Mouse (Mus musculus) small intestine, adult 2 months (tissue): ENCODE measurements at regions not wholly inside any gene's neighbourhood (a gene's known extent, or its start where the extent isn't known, plus 50 kb on each side); places are given as distances from the start of the nearest gene placed in this dataset.

ENCODE experiments used
- H3K27ac ChIP-seq: fragments of 200-500 bp; 2 replicates; pipeline ENCODE4 v1.5.1; 2012; ENCODE audit warnings: low read depth, low read length, control low read depth, inconsistent platforms; ENCODE audit not compliant: insufficient read depth
- H3K27me3 ChIP-seq: fragments of 200-500 bp; 2 replicates; pipeline ENCODE4 v1.6.1; 2012; ENCODE audit warnings: mild to moderate bottlenecking, moderate library complexity, low read length, inconsistent platforms; ENCODE audit not compliant: control insufficient read depth, insufficient read depth
- H3K36me3 ChIP-seq: fragments of 200-500 bp; 2 replicates; pipeline ENCODE4 v1.6.1; 2012; ENCODE audit warnings: mild to moderate bottlenecking, low read length, control low read depth, inconsistent platforms; ENCODE audit not compliant: control insufficient read depth, insufficient read depth
- H3K4me1 ChIP-seq: fragments of 200-500 bp; 2 replicates; pipeline ENCODE4 v1.6.1; 2012; ENCODE audit warnings: low read length, inconsistent platforms, mixed read lengths; ENCODE audit not compliant: control insufficient read depth, insufficient read depth, insufficient read length
- H3K4me3 ChIP-seq: fragments of 200-500 bp; 2 replicates; pipeline ENCODE4 v1.5.1; 2012; ENCODE audit warnings: low read depth, mild to moderate bottlenecking, control low read depth, inconsistent platforms, low read length, moderate library complexity
- CTCF ChIP-seq: fragments of 200-500 bp; IDR thresholded peaks from 2 replicates; pipeline ENCODE4 v1.5.1; 2012; ENCODE audit warnings: low read depth, mild to moderate bottlenecking, control low read depth, inconsistent platforms, low read length, moderate library complexity, mixed read lengths; ENCODE audit not compliant: insufficient replicate concordance, insufficient read length; ENCODE audit errors: extremely low read depth
- POLR2A ChIP-seq: fragments of 200-500 bp; IDR thresholded peaks from 2 replicates; pipeline ENCODE4 v1.6.1; 2012; ENCODE audit warnings: low read depth, mild to moderate bottlenecking, control low read depth, inconsistent platforms, low read length, moderate library complexity
- WGBS: fragments of 180-500 bp; shearing (Covaris S2); methylation state at CpG from one replicate; pipeline ENCODE4 v1.1.7; 2018; 5-methylcytosine and 5-hydroxymethylcytosine counted together

DNA sequence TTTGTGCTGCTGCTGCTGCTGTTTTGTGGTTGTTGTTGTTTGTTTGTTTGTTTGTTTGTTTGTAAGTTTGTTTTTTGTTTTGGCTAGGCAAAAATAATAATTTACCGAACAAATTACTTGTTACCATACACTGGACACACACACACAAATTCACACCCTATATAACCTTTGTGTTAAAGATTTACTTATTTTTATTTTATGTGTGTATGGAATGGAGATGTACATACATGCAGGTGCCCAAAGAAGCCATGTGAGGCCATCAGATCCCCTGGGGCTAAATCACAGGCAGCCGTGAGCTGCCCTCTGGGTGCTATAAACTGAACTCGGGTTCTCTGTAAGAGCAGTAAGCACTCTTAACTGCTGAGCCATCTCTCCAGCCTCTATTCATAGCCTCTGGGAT is 56.0 kb downstream of the Pttg1 start:
- Histone ChIP-seq H3K27ac (no peak overlapping the region), H3K27me3 (no peaks in the 10 kb centered on the region), H3K4me1 (no peaks in the 10 kb centered on the region), H3K36me3 (no peaks in the 10 kb centered on the region), H3K4me3 (no peak overlapping the region)
- no peak for TF ChIP-seq CTCF
- no peak for TF ChIP-seq POLR2A
- WGBS = 74% methylated on average over 3 of the region's 3 CpGs

GRCm38 (mm10) chr11:43368346-43368745 is 57.7 kb downstream of the Pttg1 start:
- Histone ChIP-seq H3K27ac (no peak overlapping the region), H3K4me3 (no peak overlapping the region)
- WGBS = 57% methylated on average over 1 of the region's 1 CpGs

GRCm38 (mm10) chr11:43361858-43362257 is 64.2 kb downstream of the Pttg1 start:
- Histone ChIP-seq H3K36me3 (no peaks in the 10 kb centered on the region), H3K27ac (no peak overlapping the region), H3K4me1 (no peaks in the 10 kb centered on the region), H3K27me3 (no peaks in the 10 kb centered on the region), H3K4me3 (no peak overlapping the region)
- 73% methylated on average over 13 of the region's 13 CpGs for WGBS
- no peak for TF ChIP-seq POLR2A
- TF ChIP-seq CTCF = no peak

More at GRCm38 (mm10) chr11:43368346-43368745, 57.7 kb downstream of the Pttg1 start:
- Histone ChIP-seq H3K4me1 (no peaks in the 10 kb centered on the region), H3K36me3 (no peaks in the 10 kb centered on the region), H3K27me3 (no peaks in the 10 kb centered on the region)
- TF ChIP-seq POLR2A = no peak
- TF ChIP-seq CTCF = no peak

DNA sequence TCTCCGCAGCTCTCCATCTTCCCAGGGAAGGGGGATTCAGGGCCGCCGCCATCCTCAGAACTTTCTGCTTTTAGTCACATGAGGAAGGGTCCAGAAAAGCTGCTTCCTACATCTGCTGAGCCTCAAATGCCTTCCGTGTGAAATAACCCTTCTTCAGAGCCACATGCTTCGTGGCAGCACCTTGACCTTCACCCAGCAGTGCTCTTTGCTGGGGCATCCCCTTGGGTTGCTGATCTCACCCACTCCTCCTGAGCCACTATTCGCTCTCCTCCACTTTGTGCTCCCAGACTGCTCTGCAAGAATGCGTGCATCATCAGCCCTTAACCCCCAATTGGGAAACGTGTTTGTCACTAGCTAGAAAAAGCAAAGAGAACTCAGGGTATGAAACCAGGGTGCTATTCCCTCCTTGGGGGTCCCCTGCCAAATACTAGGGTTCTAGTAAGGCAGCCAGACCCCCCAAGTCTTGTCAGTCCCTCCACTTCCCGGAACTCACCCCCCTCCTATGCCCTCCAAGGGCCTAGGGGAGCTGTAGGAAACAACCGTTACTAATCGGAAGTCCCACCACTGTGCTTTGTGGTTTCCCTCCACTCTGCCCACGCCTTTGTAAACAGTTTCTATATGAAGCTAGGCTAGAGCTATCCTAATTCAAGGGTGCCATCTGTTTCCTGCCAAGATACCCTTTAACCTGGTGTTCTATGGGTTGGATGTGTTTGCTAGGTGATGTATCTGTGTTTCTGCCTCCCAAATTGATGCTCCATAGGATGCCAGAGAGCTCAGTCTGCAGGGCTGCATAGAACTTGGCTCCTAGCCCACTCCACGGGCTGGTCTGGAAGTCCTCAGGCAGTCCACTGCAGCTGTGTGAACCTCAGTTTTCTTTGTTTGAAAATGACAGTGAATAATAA is 67.4 kb downstream of the Pttg1 start:
- H3K27me3 ChIP-seq = no peaks in the 10 kb centered on the region
- no peaks in the 10 kb centered on the region for H3K36me3 ChIP-seq
- peaks cover 6% of the 10 kb centered on the region; the same call in 1 of the 2 replicates for H3K4me1 ChIP-seq
- no peak overlapping the region for H3K4me3 ChIP-seq
- H3K27ac ChIP-seq = no peak overlapping the region
- no peak for TF ChIP-seq CTCF
- no peak for TF ChIP-seq POLR2A
- 60% methylated on average over 13 of the region's 13 CpGs for WGBS

DNA sequence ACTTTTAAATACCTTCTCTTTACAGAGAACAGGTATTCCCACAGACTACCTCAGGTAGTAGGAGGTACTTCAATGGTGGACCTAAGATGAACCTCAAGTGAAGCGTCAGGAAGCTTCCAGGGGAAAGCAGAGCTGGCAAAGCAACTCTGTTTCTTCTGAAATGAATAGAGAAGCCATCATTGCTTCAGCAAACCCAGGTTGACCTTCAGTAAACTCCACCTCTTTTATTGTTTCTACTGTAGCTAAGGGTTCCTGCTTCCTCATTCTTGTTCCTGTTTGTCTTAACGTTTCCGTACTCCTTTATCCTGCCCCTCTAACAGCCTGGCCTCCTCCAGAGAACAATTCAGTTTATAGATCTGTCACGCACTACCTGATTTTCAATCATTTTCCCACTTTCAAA is 72.4 kb downstream of the Pttg1 start:
- no peak for TF ChIP-seq CTCF
- TF ChIP-seq POLR2A = no peak
- Histone ChIP-seq H3K4me1 (peaks cover 7% of the 10 kb centered on the region; the same call in 1 of the 2 replicates), H3K4me3 (no peak overlapping the region), H3K27ac (no peak overlapping the region), H3K36me3 (no peaks in the 10 kb centered on the region), H3K27me3 (no peaks in the 10 kb centered on the region)
- WGBS = 38% methylated on average over 4 of the region's 4 CpGs

GRCm38 (mm10) chr11:43353030-43353429 is 73.0 kb downstream of the Pttg1 start:
- TF ChIP-seq POLR2A (no peak), CTCF (no peak)
- no peaks in the 10 kb centered on the region for H3K36me3 ChIP-seq
- H3K4me3 ChIP-seq = no peak overlapping the region
- no peaks in the 10 kb centered on the region for H3K27me3 ChIP-seq
- WGBS = 89% methylated on average over 1 of the region's 1 CpGs
- H3K4me1 ChIP-seq = peaks cover 7% of the 10 kb centered on the region; the same call in 1 of the 2 replicates
- H3K27ac ChIP-seq = no peak overlapping the region

DNA sequence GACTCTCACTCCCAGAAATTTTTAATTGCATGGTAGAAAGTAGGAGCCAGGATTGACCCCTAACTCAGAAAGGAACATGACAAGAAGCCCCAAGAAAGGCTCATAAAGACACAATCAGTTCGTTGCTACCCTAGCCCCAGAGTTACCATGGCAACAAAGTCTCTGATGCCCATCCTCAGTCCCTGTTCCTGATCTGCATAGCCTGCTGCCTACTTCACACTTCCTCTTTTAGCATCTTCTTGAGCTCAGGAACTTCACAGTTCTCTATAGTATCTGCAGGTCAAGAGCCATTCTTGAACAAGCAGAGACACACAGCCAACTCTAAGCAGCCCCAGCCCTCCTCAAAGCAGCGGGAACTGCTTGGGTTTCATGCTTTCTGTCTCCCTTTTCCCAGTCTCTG is 74.2 kb downstream of the Pttg1 start:
- H3K27me3 ChIP-seq = no peaks in the 10 kb centered on the region
- H3K27ac ChIP-seq = no peak overlapping the region
- H3K4me3 ChIP-seq = no peak overlapping the region
- TF ChIP-seq POLR2A (no peak), CTCF (no peak)
- H3K4me1 ChIP-seq = peaks cover 7% of the 10 kb centered on the region; the same call in 1 of the 2 replicates
- 68% methylated on average over 2 of the region's 2 CpGs for WGBS
- H3K36me3 ChIP-seq = no peaks in the 10 kb centered on the region

- TF ChIP-seq POLR2A = no peak
- TF ChIP-seq CTCF = no peak
- Histone ChIP-seq H3K27ac (no peak overlapping the region), H3K4me3 (no peak overlapping the region), H3K36me3 (no peaks in the 10 kb centered on the region), H3K27me3 (no peaks in the 10 kb centered on the region), H3K4me1 (peaks cover 7% of the 10 kb centered on the region; the same call in 1 of the 2 replicates)
- WGBS = 84% methylated on average over 2 of the region's 2 CpGs
Measured at GRCm38 (mm10) chr11:43351348-43351747, 74.7 kb downstream of the Pttg1 start.
